Comparison of ENCODE assay signal across 8 mouse cellular contexts in the genomic region with DNA sequence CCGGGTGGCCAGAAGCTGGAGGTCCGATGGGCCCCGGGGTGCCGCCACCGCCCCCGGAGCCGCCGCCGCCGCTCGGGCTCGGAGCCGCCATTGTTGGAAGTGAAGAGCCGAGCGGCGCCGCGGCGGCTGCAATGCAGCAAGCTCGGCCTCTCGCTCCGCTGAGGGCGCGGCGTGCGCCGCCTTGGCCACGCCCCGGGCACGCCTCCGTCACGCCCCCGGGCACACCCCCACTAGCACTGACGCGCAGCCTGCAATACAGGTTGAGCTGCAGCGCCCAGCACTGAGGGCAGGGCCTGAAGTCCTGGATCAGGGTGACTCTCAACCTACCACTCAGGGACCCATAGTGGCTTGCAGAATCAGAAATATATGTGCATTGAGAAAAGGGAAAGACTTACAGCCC. TPM values are rescaled to one million over a fixed set of nuclear protein-coding genes. Genes with fewer than 3 reads are reported as not detected.
DNase-seq lines count a peak whose midpoint lies in the region; ATAC-seq lines count a peak whose summit lies in the region.

A gene (minus strand): TSS at position 144 of the 400 bp plus-strand sequence.

- no peaks in the 10 kb centered on the region for H3K27me3 ChIP-seq in hindbrain, embryonic 14.5 days (ENCODE audit: control insufficient read depth, insufficient read depth, low read length)

- peak within 1 kb of the TSS; percentile 75 for H3K4me2 ChIP-seq in hindbrain, embryonic 14.5 days (replicated peaks)

- H3K9ac ChIP-seq in hindbrain, embryonic 14.5 days = peak within 1 kb of the TSS; percentile 96

- H3K9me3 ChIP-seq in hindbrain, embryonic 14.5 days (ENCODE audit: control insufficient read depth, low read length) = no peaks in the 10 kb centered on the region

- no peaks in the 10 kb centered on the region for H3K36me3 ChIP-seq in hindbrain, embryonic 14.5 days (replicated peaks; ENCODE audit: control insufficient read depth, insufficient read depth)

- H3K4me3 ChIP-seq in hindbrain, embryonic 14.5 days (replicated peaks; ENCODE audit: low read length) = peak within 1 kb of the TSS; percentile 89

- peak within 1 kb of the TSS; percentile 90 for H3K27ac ChIP-seq in hindbrain, embryonic 14.5 days

- peaks cover 17% of the 10 kb centered on the region for H3K4me1 ChIP-seq in hindbrain, embryonic 14.5 days (replicated peaks; ENCODE audit: control insufficient read depth, insufficient read depth, low read length)

- under 1% methylated on average over 36 of the region's 36 CpGs for WGBS in hindbrain, embryonic 14.5 days

- ATAC-seq in hindbrain, embryonic 14.5 days (ENCODE audit: low FRiP score) = peak; percentile 98

- DNase-seq in NIH3T3 (ENCODE audit: low read depth) = peak; percentile 96
- peak; percentile 95 to 96 for DNase-seq in cerebellum, postnatal 14 days
- peak; percentile 66 to 81 for DNase-seq in frontal cortex, postnatal 25 days (ENCODE audit: low spot score in 2 of 2)
- peak; percentile 94 for DNase-seq in hindbrain, embryonic 14.5 days (ENCODE audit: low spot score)
- peak; percentile 91 for DNase-seq in layer of hippocampus, postnatal 36 days
- DNase-seq in lung, postnatal 36 days = peak; percentile 94
- DNase-seq in retina, postnatal 1 day = peak; percentile 94
- DNase-seq in urinary bladder, adult 18-20 months (ENCODE audit: low spot score in 2 of 2) = peak; percentile 84 to 91

RNA-seq across cellular contexts. Expression of the gene that starts here (rescaled TPM):
- polyA plus RNA-seq in hindbrain, embryonic 14.5 days (2014; fragmentation: Nextera tagmentation; extraction: Ambion mirVana) = 117 and 132 TPM in 2 replicates
- total RNA-seq in layer of hippocampus, postnatal 36 days (2021) = 100 to 1,000 TPM; 194 to 203 TPM

Comparison
In these comparisons a context has a peak if more than half of its experiments do, and no peak if none do; other contexts are left out.
1. Peak in every context shown above with its lines: DNase-seq, ATAC-seq, H3K4me3 ChIP-seq and H3K27ac ChIP-seq.